Mouse (Mus musculus): ENCODE data around the gene Gp9.

DNA sequence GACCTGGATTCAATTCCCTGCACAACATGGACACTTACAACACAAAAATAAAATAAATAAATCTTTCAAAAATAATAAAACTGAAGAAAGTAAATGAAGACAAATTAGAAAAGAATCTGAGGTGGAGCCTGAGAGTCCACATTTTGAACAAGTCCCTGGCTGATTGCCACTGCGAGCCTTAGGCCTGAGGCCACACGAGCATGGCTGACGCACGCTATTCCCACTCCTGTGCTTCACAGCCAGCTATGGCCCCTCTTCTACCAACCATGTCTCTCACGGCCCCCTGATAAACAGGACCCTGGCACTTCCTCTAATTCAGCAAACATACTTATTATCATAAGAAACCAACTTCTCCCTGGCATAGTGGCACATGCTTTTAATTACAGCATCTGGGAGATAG is 8.7 kb downstream of the Gp9 start:
- TF ChIP-seq POLR2A (IDR thresholded peaks at IDR 0.05; ENCODE audit: insufficient read length, low read depth) = no peak
- TF ChIP-seq CEBPB (IDR thresholded peaks at IDR 0.05; ENCODE audit: insufficient read depth, poor library complexity, severe bottlenecking) = no peak
- TF ChIP-seq USF1 (IDR thresholded peaks at IDR 0.05; ENCODE audit: low read depth) = no peak

Measured in myocyte (in vitro differentiated cells).